Mouse (Mus musculus) small intestine, adult 2 months (tissue): ENCODE data around the gene Dcbld2.

Source experiments
- CTCF ChIP-seq: fragments of 200-500 bp; IDR thresholded peaks from 2 replicates; pipeline ENCODE4 v1.5.1; 2012; ENCODE audit warnings: low read depth, mild to moderate bottlenecking, control low read depth, inconsistent platforms, low read length, moderate library complexity, mixed read lengths; ENCODE audit not compliant: insufficient replicate concordance, insufficient read length; ENCODE audit errors: extremely low read depth
- POLR2A ChIP-seq: fragments of 200-500 bp; IDR thresholded peaks from 2 replicates; pipeline ENCODE4 v1.6.1; 2012; ENCODE audit warnings: low read depth, mild to moderate bottlenecking, control low read depth, inconsistent platforms, low read length, moderate library complexity

DNA sequence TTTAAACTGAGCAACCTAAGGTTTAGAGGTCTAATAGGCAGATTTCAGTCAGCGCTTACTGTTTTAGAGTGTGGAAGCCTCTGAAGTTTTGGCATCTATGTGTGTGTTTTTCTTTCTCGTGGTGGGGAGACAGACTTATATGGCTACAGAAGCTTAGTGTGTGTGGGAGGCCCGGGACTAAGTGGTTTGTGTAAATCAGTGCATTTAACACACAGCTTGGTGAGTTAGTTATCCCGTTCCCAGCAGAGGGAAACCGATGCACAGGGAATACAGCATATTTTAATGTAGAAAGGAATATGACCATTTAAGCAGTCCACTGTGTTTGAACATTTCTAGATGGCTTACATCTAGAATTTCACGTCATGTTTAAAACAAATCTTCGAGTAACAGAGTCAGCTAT is 1.6 kb downstream of the Dcbld2 start:
- TF ChIP-seq CTCF = no peak
- no peak for TF ChIP-seq POLR2A
